ENCODE assay signal across 8 mouse cellular contexts in the genomic region with DNA sequence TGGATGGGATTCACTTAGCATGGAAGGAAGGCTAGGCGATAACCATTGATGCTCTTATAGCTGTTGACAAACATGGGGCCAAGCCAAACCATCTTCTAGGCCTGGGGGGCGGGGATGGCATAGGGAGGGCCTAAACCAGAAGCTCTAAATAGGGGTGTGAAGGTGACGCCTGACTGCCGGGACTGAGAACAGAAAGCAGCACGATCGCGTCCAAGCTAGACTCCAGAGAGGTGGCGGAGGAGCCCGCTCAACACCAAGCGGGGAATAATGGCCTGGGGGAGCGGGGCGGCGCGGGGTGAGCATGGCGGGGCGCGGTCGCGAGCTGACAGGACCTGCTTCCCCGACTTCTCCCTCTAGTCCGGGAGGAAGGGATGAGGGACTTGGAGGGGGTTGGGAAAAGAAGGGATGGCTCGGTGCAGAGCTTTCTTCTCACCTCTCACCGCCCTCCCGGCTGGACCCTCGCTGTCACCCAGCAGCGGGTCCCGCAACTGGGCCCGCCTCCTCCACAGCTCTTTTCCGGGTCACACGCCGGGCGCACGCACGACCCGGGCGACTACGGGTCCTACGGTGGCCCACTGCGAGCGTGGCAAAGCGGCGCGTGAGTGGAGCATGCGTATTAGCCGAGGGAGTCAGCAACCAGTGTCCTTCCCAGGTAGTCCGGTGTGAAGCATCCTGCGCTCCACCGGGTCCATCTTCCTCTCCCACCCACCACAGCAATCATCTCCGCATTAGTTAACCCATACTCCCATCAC. TPM values are rescaled to one million over a fixed set of nuclear protein-coding genes. Genes with fewer than 3 reads are reported as not detected.
DNase-seq lines count a peak whose midpoint lies in the region; ATAC-seq lines count a peak whose summit lies in the region.

A gene (minus strand): TSS at position 576 of the 752 bp plus-strand sequence.

- DNase-seq in cerebellum, postnatal 4 days (ENCODE audit: low spot score in 2 of 2) = peak; percentile 67 to 74
- peak; percentile 56 to 70 for DNase-seq in gastrocnemius, adult 8-10 months (ENCODE audit: low spot score in 2 of 2)
- DNase-seq in layer of hippocampus, postnatal 36 days = peak; percentile 89 to 91
- peak; percentile 64 for DNase-seq in lung, postnatal 25 days (ENCODE audit: low spot score)
- DNase-seq in retina, adult 2 months (ENCODE audit: low read depth, low spot score) = peak; percentile 75
- DNase-seq in urinary bladder, postnatal 14 days (ENCODE audit: low spot score) = peak; percentile 76

- H3K4me3 ChIP-seq in hindbrain, embryonic 15.5 days = peak within 1 kb of the TSS; percentile 71

- no peaks in the 10 kb centered on the region for H3K9me3 ChIP-seq in hindbrain, embryonic 15.5 days

- H3K4me2 ChIP-seq in hindbrain, embryonic 15.5 days = peak within 1 kb of the TSS; percentile 56

- ATAC-seq in activated CD4-positive, CD25-positive, alpha-beta regulatory T cell, adult 4 months = peak; percentile 36
- ATAC-seq in hindbrain, embryonic 15.5 days (ENCODE audit: low FRiP score, low read depth) = peak; percentile 93

- peak within 1 kb of the TSS; percentile 87 for H3K9ac ChIP-seq in hindbrain, embryonic 15.5 days

- peaks cover 22% of the 10 kb centered on the region for H3K4me1 ChIP-seq in hindbrain, embryonic 15.5 days (replicated peaks)

- WGBS in hindbrain, embryonic 15.5 days = under 1% methylated on average over 47 of the region's 49 CpGs

- H3K27me3 ChIP-seq in hindbrain, embryonic 15.5 days = no peaks in the 10 kb centered on the region; the same call in 1 of the 2 replicates

- peak within 1 kb of the TSS; percentile 68 for H3K27ac ChIP-seq in hindbrain, embryonic 15.5 days (replicated peaks)

- peaks cover 40% of the 10 kb centered on the region for H3K36me3 ChIP-seq in hindbrain, embryonic 15.5 days

RNA-seq across cellular contexts. Expression of the gene that starts here (rescaled TPM):
- polyA plus RNA-seq in activated CD4-positive, CD25-positive, alpha-beta regulatory T cell, adult 4 months (2017; shearing (Covaris generic)) = 1 to 10 TPM; 2.7 to 3.5 TPM
- total RNA-seq in gastrocnemius, adult 8-10 months (2022) = 10 to 100 TPM; 15.2 to 16.6 (median 15.4) TPM
- 21.0 and 26.5 TPM in 2 replicates for polyA plus RNA-seq in hindbrain, embryonic 15.5 days (2015; fragmentation: Nextera tagmentation; extraction: Ambion mirVana)
- total RNA-seq in layer of hippocampus, postnatal 36 days (2021) = 10 to 100 TPM; 56.0 to 59.4 TPM

Comparison
In these comparisons a context has a peak if more than half of its experiments do, and no peak if none do; other contexts are left out.
1. Peak in every context shown above with its lines: DNase-seq, ATAC-seq, H3K4me3 ChIP-seq and H3K27ac ChIP-seq.